Mouse (Mus musculus): ENCODE results near the gene Serinc1. TPM values are rescaled to one million over a fixed set of nuclear protein-coding genes. Genes with fewer than 3 reads are reported as not detected.
"Not testable (repeated sequence)": the region's sequence is repeated elsewhere in the genome, so short reads cannot be mapped to it uniquely, and the experiment has no call there.

The Serinc1 gene
- total RNA-seq (2021), result 1,000 to 10,000 TPM in 1 of 2 experiments, 100 to 1,000 TPM in 1; 891 to 1,047 TPM
- long read RNA-seq, experiment 1, transcript Serinc1-201 (9 exons, 2,880 nt), result major isoform, 973 of 1,026 reads
- long read RNA-seq, experiment 1, partial matches to known transcripts, result 36 of 1,026 reads
- long read RNA-seq, experiment 1, other reads (novel, unspliced or antisense), result 17 of 1,026 reads
- long read RNA-seq, experiment 2, transcript Serinc1-201 (9 exons, 2,880 nt), result major isoform, 542 of 584 reads
- long read RNA-seq, experiment 2, partial matches to known transcripts, result 33 of 584 reads
- long read RNA-seq, experiment 2, other reads (novel, unspliced or antisense), result 9 of 584 reads

DNA sequence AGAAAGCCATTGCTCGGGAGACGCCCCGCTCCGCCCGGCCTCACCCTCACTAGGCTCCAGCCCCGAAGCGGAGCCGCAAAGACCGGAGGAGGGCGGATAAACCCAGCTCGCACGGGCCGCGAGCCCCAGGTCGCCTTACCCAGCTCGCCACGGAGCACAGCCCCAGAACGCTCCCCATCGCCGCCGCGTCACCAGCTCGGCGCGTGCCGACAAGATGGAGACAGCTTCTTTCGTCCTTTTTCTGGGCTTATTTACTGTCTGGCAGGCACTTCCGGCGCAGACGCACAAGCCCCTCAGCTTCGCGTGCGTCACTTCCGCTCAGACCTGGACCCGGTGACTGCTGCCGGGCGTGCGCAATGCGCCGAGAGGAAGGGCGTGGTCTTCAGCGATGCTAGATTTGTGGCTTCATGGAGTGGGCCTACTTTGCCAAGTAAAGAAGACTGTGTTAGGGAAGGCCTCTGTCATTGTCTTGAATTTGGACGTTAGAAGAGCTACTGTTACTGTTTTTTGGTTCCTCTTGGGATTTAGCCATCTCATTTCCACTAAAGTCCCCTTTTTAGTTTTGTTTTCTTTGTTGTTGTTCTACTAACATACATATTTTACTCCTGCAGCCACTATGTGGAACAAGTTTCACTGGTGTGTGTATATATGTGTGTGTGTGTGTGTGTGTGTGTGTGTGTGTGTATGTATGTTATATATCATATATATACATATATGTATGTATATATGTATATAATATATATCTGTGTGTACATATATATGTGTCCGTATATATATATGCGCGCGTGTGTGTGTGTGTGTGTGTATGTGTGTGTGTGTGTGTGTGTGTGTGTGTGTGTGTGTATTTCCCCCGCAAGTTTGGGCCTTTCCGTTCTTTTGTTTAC is at the start of gene Serinc1:
Gene Serinc1 (minus strand): TSS at position 313 of the 884 bp plus-strand sequence.
- DNase-seq (ENCODE audit: extremely low spot score in 1 of 2, low spot score in 2 of 2), result peak; percentile 94
- no peak for TF ChIP-seq CTCF (IDR thresholded peaks at IDR 0.05)
- H3K27ac ChIP-seq, result peak within 1 kb of the TSS; percentile 95
- H3K4me3 ChIP-seq, result peak within 1 kb of the TSS; percentile 91
- intact Hi-C loops (cut with DNase I), result loop anchor here (5.0 to 10.0 kb wide), 2 partner anchors 100 to 722 kb away; partner anchors contain the start of genes Gcc2 and Pkib

DNA sequence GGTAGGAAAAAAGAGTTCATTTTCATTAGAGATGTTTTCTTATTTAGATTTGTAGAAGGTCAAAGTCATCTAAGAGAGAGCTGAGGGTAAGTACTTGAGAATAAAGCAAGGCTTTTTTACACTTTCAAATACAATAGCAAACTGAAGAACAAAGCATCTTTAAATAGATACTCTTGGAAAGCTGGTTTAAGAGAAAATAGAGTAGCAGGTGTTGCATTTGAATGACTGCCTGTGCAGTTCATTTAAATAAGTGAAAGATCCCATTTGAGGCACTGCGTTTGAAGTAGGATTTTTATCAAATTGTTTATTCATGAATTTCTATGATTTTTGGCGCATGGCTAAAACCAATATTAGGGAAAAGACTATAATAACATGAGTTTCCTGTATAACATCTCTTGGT is 44.4 kb upstream of the Serinc1 start:
- TF ChIP-seq CTCF (IDR thresholded peaks at IDR 0.05), result no peak
- no peak overlapping the region for H3K4me3 ChIP-seq
- H3K27ac ChIP-seq, result no peak overlapping the region

GRCm38 (mm10) chr10:57572130-57572529 is 39.8 kb upstream of the Serinc1 start:
- Histone ChIP-seq H3K4me3 (no peak overlapping the region), H3K27ac (no peak overlapping the region)
- intact Hi-C loops (cut with DNase I), result no loop called here
- no peak for DNase-seq (ENCODE audit: extremely low spot score in 1 of 2, low spot score in 2 of 2)
- no peak for TF ChIP-seq CTCF (IDR thresholded peaks at IDR 0.05)

More for the DNA sequence above, 44.4 kb upstream of the Serinc1 start:
- DNase-seq (ENCODE audit: extremely low spot score in 1 of 2, low spot score in 2 of 2), result no peak
- intact Hi-C loops (cut with DNase I), result no loop called here

DNA sequence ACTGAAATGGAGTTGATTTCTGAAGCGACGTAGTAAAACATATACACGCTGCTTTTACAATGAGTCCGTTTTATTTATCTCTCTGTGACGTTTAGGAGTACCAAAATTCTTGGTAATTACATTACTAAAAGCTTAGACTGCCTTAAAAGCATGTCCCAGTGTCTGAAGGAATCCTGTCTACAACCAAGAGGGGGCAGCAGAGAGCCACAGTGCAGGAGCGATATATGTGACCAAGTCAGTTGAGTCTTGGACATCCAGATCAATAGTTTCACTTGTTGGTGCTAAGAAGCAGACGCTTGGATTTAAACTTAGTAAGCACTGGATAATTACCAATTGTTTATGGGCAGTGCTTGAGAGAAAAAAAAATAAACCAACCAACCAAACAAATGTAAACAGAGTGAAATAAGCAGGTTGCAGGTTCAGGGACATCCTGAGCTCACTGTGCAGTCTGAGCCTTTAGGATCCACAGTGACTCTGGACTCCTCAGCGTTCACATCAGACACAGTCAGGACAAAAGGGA is 38.9 kb upstream of the Serinc1 start:
- intact Hi-C loops (cut with DNase I), result no loop called here
- DNase-seq (ENCODE audit: extremely low spot score in 1 of 2, low spot score in 2 of 2), result peak; percentile 37 to 41
- no peak overlapping the region for H3K4me3 ChIP-seq
- no peak overlapping the region for H3K27ac ChIP-seq
- peak; percentile 72 for TF ChIP-seq CTCF (IDR thresholded peaks at IDR 0.05)

DNA sequence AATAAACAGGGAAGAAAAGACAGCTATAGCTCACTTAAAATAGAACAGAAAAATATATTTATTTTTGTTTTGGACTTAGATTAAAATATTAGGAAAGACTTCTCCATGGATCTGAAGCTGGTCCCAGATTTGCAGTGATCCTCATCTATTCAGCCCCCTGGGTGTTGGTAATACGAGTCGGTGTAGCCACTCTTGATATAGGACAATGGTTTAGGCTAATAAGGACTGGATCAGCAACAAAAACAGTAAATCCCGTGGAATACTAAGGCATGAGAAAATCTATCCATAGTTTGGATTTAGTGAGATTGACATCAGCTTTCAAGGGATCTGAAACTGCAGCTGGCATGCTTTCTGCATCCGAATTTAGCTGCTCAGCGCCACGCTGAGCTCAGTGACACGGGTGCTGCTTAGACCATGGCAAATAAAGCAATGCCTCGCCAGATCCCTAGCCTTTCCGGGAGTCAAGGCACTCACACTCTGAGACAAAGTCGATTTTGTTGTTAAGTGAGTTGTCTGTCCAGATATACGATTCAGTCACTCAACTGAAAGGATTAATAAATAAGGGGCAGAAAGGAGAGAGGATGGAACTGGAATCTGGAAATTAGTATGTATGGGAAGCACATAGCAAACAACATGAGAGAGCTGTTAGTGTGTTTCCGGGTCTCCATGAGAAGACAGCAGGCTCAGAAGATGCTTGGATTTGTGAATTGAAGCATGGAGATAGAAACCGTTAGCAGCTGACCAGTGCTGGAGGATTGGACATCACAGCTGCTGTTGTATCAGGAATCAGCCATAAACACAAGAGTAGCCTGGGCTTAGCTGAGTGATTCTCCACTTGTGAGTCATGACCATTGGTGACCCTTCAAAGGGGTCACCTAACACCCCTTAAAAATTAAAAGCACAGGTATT is 36.9 kb upstream of the Serinc1 start:
- Histone ChIP-seq H3K27ac (no peak overlapping the region), H3K4me3 (no peak overlapping the region)
- TF ChIP-seq CTCF (IDR thresholded peaks at IDR 0.05), result no peak
- DNase-seq (ENCODE audit: extremely low spot score in 1 of 2, low spot score in 2 of 2), result no peak
- intact Hi-C loops (cut with DNase I), result no loop called here

GRCm38 (mm10) chr10:57566221-57566620 is 33.9 kb upstream of the Serinc1 start:
- no peak for DNase-seq (ENCODE audit: extremely low spot score in 1 of 2, low spot score in 2 of 2)
- no peak for TF ChIP-seq CTCF (IDR thresholded peaks at IDR 0.05)
- Histone ChIP-seq H3K4me3 (no peak overlapping the region), H3K27ac (no peak overlapping the region)
- intact Hi-C loops (cut with DNase I), result no loop called here

- H3K4me3 ChIP-seq, result no peak overlapping the region
- no peak for DNase-seq (ENCODE audit: extremely low spot score in 1 of 2, low spot score in 2 of 2)
- H3K27ac ChIP-seq, result no peak overlapping the region
- no peak for TF ChIP-seq CTCF (IDR thresholded peaks at IDR 0.05)
- intact Hi-C loops (cut with DNase I), result no loop called here
Measured at GRCm38 (mm10) chr10:57557597-57557996, 25.3 kb upstream of the Serinc1 start.

DNA sequence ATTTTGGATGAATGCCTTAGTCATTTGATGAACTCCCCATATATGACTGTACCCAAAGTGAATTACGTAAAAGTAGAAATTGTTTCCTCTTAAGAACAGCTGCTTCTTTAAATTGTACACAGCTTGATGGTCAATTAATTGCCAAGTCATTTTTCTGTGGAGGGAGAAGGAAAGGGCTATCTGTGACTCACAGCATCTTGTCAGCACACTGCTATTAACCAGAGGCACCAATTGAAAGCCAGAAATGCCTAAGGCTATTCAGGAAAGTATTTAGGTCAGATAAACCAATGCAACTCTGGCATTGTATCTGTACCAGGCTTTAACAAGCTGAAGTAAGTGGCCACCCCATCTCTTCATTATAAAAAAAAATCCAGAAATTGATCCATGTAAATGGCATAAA is 21.4 kb upstream of the Serinc1 start:
- Histone ChIP-seq H3K4me3 (no peak overlapping the region), H3K27ac (no peak overlapping the region)
- TF ChIP-seq CTCF (IDR thresholded peaks at IDR 0.05), result no peak
- DNase-seq (ENCODE audit: extremely low spot score in 1 of 2, low spot score in 2 of 2), result no peak
- intact Hi-C loops (cut with DNase I), result no loop called here

DNA sequence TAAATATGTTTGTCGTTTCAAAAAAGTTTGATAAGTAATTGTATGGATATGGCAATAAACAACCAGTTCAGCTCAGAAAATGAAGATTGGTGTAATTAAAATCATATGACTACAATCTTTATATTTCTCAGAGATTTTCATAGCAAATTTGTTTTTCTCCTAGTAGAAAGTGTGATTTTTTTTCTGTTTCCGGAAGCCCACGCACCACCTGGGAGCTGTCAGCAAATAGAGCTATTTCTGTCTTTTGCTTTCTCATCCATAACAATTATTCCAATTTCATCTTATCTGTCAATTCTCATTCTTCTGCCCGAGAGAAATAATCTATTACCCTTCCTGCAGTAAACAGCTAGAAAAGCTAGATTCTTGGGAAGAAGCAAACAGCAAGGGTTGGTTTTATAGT is 17.3 kb upstream of the Serinc1 start:
- intact Hi-C loops (cut with DNase I), result loop anchor here (10.0 kb wide), 1 partner anchor 175 kb away; no protein-coding TSS in a partner anchor
- no peak for TF ChIP-seq CTCF (IDR thresholded peaks at IDR 0.05)
- DNase-seq (ENCODE audit: extremely low spot score in 1 of 2, low spot score in 2 of 2), result no peak

GRCm38 (mm10) chr10:57543890-57544289 is 11.6 kb upstream of the Serinc1 start:
- H3K27ac ChIP-seq; DNase-seq (ENCODE audit: extremely low spot score in 1 of 2, low spot score in 2 of 2); H3K4me3 ChIP-seq: not testable (repeated sequence)
- intact Hi-C loops (cut with DNase I), result loop anchor here (10.0 kb wide), 1 partner anchor 181 kb away; no protein-coding TSS in a partner anchor

More for the DNA sequence above, 17.3 kb upstream of the Serinc1 start:
- Histone ChIP-seq H3K27ac (no peak overlapping the region), H3K4me3 (no peak overlapping the region)
